Mouse (Mus musculus) liver, embryonic 12.5 days (tissue): ENCODE measurements around the gene Olfr1360. TPM values are rescaled to one million over a fixed set of nuclear protein-coding genes. Genes with fewer than 3 reads are reported as not detected.

ENCODE experiments used
- microRNA-seq: library from miRNA; unstranded; fragments of <30 nt; microRNA quantifications from one replicate; pipeline ENCODE4, GENCODE M21; 2017
- polyA plus RNA-seq: library from polyadenylated mRNA; unstranded; fragments of >200 nt; fragmentation: Nextera tagmentation; extraction: Ambion mirVana; gene quantifications from 2 replicates; pipeline ENCODE4 v1.2.1, GENCODE M21; 2016

The Olfr1360 gene
- polyA plus RNA-seq, 1 experiment from 2014 or later, result not detected

Small RNAs within 50 kb of the gene (microRNA-seq; reads per million reads assigned to microRNA genes)
- gene Gm44357 (not detected), gene Gm44367 (not detected)

Other genes with a start within 250 kb of the Olfr1360 start
- gene Pgbd1, start 236.3 kb downstream of the Olfr1360 start, polyA plus RNA-seq, result 1.6 and 2.1 TPM in 2 replicates
- gene Zscan26, start 223.7 kb downstream of the Olfr1360 start, polyA plus RNA-seq, result 9.1 and 10.4 TPM in 2 replicates
- 0.43 and 0.78 TPM in 2 replicates for gene Nkapl, start 208.9 kb downstream of the Olfr1360 start, polyA plus RNA-seq
- gene Zkscan4, start 198.5 kb downstream of the Olfr1360 start, polyA plus RNA-seq, result 0.62 and 0.78 TPM in 2 replicates
- not detected in 2 replicates for gene Gm10065, start 198.0 kb downstream of the Olfr1360 start, polyA plus RNA-seq
- gene AK157302, start 182.2 kb downstream of the Olfr1360 start, polyA plus RNA-seq, result 0.56 TPM in 2 replicates
- gene Gm11273, start 176.0 kb downstream of the Olfr1360 start, polyA plus RNA-seq, result 4.7 and 6.3 TPM in 2 replicates
- 2.6 and 2.8 TPM in 2 replicates for gene Zkscan8, start 146.3 kb downstream of the Olfr1360 start, polyA plus RNA-seq
- 0.05 TPM in 1 of 2 replicates, not detected in the other for gene Olfr1366, start 134.6 kb downstream of the Olfr1360 start, polyA plus RNA-seq
- gene Olfr1535, start 117.5 kb downstream of the Olfr1360 start, polyA plus RNA-seq, result not detected in 2 replicates
- not detected in 2 replicates for gene Olfr1364, start 95.6 kb downstream of the Olfr1360 start, polyA plus RNA-seq
- gene Olfr1362, start 63.4 kb downstream of the Olfr1360 start, polyA plus RNA-seq, result not detected in 2 replicates
- gene Olfr11, start 34.9 kb downstream of the Olfr1360 start, polyA plus RNA-seq, result not detected in 2 replicates
- not detected in 2 replicates for gene Olfr1361, start 14.0 kb downstream of the Olfr1360 start, polyA plus RNA-seq
- gene Olfr1359, start 20.7 kb upstream of the Olfr1360 start, polyA plus RNA-seq, result not detected in 2 replicates
- 1.5 and 1.7 TPM in 2 replicates for gene Hist1h2bl, start 38.7 kb upstream of the Olfr1360 start, polyA plus RNA-seq
- 13.8 and 17.6 TPM in 2 replicates for gene Hist1h2ai, start 39.0 kb upstream of the Olfr1360 start, polyA plus RNA-seq
- 8.3 and 14.2 TPM in 2 replicates for gene Hist1h3h, start 40.3 kb upstream of the Olfr1360 start, polyA plus RNA-seq
- gene Hist1h2bm, start 44.6 kb upstream of the Olfr1360 start, polyA plus RNA-seq, result 6.4 and 6.5 TPM in 2 replicates
- 0.59 and 0.75 TPM in 2 replicates for gene Hist1h4j, start 57.7 kb upstream of the Olfr1360 start, polyA plus RNA-seq
- gene Hist1h4k, start 73.1 kb upstream of the Olfr1360 start, polyA plus RNA-seq, result 3.7 and 5.9 TPM in 2 replicates
- gene Hist1h2ak, start 76.4 kb upstream of the Olfr1360 start, polyA plus RNA-seq, result 42.8 and 58.5 TPM in 2 replicates
- 8.6 and 8.9 TPM in 2 replicates for gene Hist1h2bn, start 76.7 kb upstream of the Olfr1360 start, polyA plus RNA-seq
- gene Hist1h1b, start 103.2 kb upstream of the Olfr1360 start, polyA plus RNA-seq, result 41.6 and 43.0 TPM in 2 replicates
- gene Hist1h3i, start 106.0 kb upstream of the Olfr1360 start, polyA plus RNA-seq, result 169 and 188 TPM in 2 replicates
- gene Hist1h2an, start 109.8 kb upstream of the Olfr1360 start, polyA plus RNA-seq, result 11.2 and 14.0 TPM in 2 replicates
- 3.6 and 5.6 TPM in 2 replicates for gene Hist1h2bp, start 110.1 kb upstream of the Olfr1360 start, polyA plus RNA-seq
- 24.4 and 26.2 TPM in 2 replicates for gene Hist1h2bq, start 132.8 kb upstream of the Olfr1360 start, polyA plus RNA-seq
- gene Hist1h2ao, start 133.1 kb upstream of the Olfr1360 start, polyA plus RNA-seq, result not detected in 2 replicates
- not detected in 2 replicates for gene Hist1h4m, start 134.3 kb upstream of the Olfr1360 start, polyA plus RNA-seq
- gene Hist1h4n, start 154.8 kb upstream of the Olfr1360 start, polyA plus RNA-seq, result 20.8 and 25.3 TPM in 2 replicates
- 5,867 and 6,049 TPM in 2 replicates for gene Hist1h2ap, start 156.1 kb upstream of the Olfr1360 start, polyA plus RNA-seq
- 25.4 and 26.3 TPM in 2 replicates for gene Hist1h2br, start 156.3 kb upstream of the Olfr1360 start, polyA plus RNA-seq